Mouse (Mus musculus) liver, embryonic 14.5 days (tissue): Measurements from ENCODE around the gene Rin3.

Experiments
- CTCF ChIP-seq: IDR thresholded peaks from 2 replicates; pipeline ENCODE4 v1.5.1; 2016; ENCODE audit warnings: antibody characterized with exemption, low read depth, control low read depth
- EP300 ChIP-seq: IDR thresholded peaks from 2 replicates; pipeline ENCODE4 v1.6.1; 2016; ENCODE audit warnings: antibody characterized with exemption, low read depth

DNA sequence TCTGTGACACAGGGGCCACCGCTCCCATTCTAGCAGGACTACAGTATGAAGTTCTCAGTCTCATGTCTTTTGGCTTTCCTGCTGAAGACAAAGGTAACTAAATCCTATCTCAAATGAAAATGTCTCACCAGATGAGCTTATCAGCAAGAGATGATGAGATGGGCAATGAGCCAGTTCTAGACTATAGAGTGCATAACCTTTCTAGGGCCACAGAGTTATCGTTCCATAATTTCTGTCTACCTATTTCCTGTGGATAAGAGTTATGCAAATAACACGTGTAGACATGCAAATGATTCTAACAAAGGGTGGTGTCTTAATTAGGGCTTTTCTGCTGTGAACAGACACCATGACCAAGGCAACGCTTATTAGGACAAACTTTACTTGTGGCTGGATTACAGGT, 151.3 kb downstream of the Rin3 start:
- TF ChIP-seq CTCF (no peak), EP300 (no peak)
